Mouse (Mus musculus): ENCODE measurements around the gene Slc36a1. TPM values are rescaled to one million over a fixed set of nuclear protein-coding genes. Genes with fewer than 3 reads are reported as not detected.

Gene Slc36a1
- polyA plus RNA-seq, 1 experiment from 2014 or later, result 2.1 TPM

DNA sequence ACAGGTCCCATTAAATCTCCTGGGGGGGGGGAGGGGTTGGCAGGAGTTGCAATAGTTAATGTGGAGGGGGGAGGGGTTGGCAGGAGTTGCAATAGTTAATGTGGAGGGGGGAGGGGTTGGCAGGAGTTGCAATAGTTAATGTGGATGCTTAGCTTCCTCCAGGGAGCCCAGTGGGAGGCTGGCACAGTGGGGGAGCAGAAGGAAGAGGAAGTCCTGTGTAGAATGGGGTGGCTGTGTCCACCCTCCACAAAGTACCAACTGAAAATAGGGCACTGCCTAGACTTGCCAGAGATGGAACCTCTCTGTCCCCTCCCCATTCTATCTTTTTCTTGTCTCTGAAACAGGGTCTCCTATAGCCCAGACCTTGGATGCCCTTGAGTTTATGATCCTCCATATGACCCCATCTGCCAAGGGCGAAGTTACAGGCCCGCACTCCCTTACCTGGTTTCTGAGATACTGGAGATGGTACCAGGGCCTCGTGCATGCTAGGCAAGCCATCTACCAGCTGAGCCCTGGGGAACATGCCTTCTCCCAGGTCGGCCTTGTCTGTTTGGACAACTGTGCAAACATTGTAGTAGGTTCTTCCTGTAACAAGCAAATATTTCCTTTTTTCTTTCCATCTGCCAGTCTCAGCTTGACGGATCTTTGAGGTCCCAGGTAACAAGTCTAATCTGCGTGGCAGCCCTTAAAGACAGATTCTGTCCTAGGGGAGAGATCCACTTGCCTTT lies 5.6 kb downstream of the Slc36a1 start:
- Histone ChIP-seq H3K9me3 (no peaks in the 10 kb centered on the region), H3K36me3 (0 out of 2 replicates have a peak, but pooled peaks cover 5% of the 10 kb centered on the region), H3K27ac (peak overlapping the region; percentile 18; the same call in 1 of the 2 replicates), H3K4me2 (no peak overlapping the region), H3K4me1 (peaks cover 16% of the 10 kb centered on the region), H3K9ac (no peak overlapping the region), H3K4me3 (no peak overlapping the region), H3K27me3 (no peaks in the 10 kb centered on the region)
- no peak for ATAC-seq (ENCODE audit: insufficient number of reproducible peaks, low FRiP score, low TSS enrichment, low read depth)
- 76% methylated on average over 6 of the region's 6 CpGs for WGBS

DNA sequence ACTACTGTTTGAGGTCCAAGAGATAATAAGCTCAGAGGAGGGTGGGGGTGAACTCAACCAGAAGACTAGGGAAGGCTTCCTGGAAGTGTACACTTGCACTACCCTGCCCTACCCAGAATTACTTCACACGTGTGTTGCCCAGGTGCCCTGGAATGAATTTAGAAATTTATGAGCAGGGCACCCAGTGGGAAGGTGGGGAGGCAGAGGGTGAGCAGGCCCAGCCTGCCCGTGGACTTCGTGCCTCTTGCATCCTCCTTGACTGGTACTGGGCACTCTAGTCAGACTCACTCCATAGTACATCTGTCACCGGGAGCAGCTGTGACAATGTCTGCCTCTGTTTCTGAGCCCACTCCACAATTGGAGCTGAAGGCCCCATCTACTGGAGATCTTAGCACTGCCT lies 9.4 kb downstream of the Slc36a1 start:
- ATAC-seq (ENCODE audit: insufficient number of reproducible peaks, low FRiP score, low TSS enrichment, low read depth), result no peak
- no peak overlapping the region for H3K4me3 ChIP-seq
- 77% methylated on average over 4 of the region's 4 CpGs for WGBS

GRCm38 (mm10) chr11:55214161-55214560 lies 10.0 kb downstream of the Slc36a1 start:
- H3K27me3 ChIP-seq, result no peaks in the 10 kb centered on the region
- ATAC-seq (ENCODE audit: insufficient number of reproducible peaks, low FRiP score, low TSS enrichment, low read depth), result no peak
- 71% methylated on average over 5 of the region's 5 CpGs for WGBS
- H3K4me1 ChIP-seq, result peaks cover 5% of the 10 kb centered on the region; the same call in 1 of the 2 replicates
- H3K9me3 ChIP-seq, result no peaks in the 10 kb centered on the region
- H3K36me3 ChIP-seq, result peaks cover 12% of the 10 kb centered on the region
- H3K4me3 ChIP-seq, result no peak overlapping the region
- H3K27ac ChIP-seq, result no peak overlapping the region
- H3K4me2 ChIP-seq, result no peak overlapping the region
- no peak overlapping the region for H3K9ac ChIP-seq

More for the DNA sequence above, 9.4 kb downstream of the Slc36a1 start:
- no peaks in the 10 kb centered on the region for H3K9me3 ChIP-seq
- H3K36me3 ChIP-seq, result 0 out of 2 replicates have a peak, but pooled peaks cover 8% of the 10 kb centered on the region
- no peaks in the 10 kb centered on the region for H3K27me3 ChIP-seq
- no peak overlapping the region for H3K27ac ChIP-seq
- H3K9ac ChIP-seq, result no peak overlapping the region
- H3K4me1 ChIP-seq, result peaks cover 5% of the 10 kb centered on the region
- H3K4me2 ChIP-seq, result no peak overlapping the region

DNA sequence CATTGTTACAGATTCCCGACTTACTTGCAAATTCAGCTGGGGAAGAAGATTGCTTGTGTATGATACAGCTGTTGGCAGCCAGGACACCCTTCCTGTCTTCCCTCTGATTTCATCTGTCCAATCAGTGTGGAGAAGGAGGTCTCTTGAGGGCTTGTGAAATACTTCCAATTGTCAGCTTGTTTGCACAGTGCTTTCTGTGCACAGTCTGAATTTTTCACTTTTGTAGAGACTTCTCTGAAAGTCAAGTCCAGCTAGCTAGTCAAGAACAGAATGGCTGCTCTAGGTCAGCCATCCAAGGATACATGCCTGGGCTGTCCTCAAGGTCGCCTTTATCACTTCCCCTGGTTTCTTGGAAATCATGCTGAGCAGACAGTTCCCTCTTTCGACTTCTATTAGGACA lies 10.8 kb downstream of the Slc36a1 start:
- H3K27ac ChIP-seq, result no peak overlapping the region
- WGBS, result 80% methylated on average over 3 of the region's 3 CpGs
- ATAC-seq (ENCODE audit: insufficient number of reproducible peaks, low FRiP score, low TSS enrichment, low read depth), result no peak

GRCm38 (mm10) chr11:55216061-55216460 lies 11.9 kb downstream of the Slc36a1 start:
- Histone ChIP-seq H3K27me3 (no peaks in the 10 kb centered on the region), H3K4me1 (no peaks in the 10 kb centered on the region), H3K9ac (no peak overlapping the region), H3K27ac (no peak overlapping the region), H3K4me2 (no peak overlapping the region), H3K36me3 (peaks cover 30% of the 10 kb centered on the region), H3K9me3 (no peaks in the 10 kb centered on the region), H3K4me3 (no peak overlapping the region)
- ATAC-seq (ENCODE audit: insufficient number of reproducible peaks, low FRiP score, low TSS enrichment, low read depth), result no peak
- WGBS, result 50% methylated on average over 3 of the region's 4 CpGs

More for the DNA sequence above, 10.8 kb downstream of the Slc36a1 start:
- H3K36me3 ChIP-seq, result peaks cover 20% of the 10 kb centered on the region
- no peaks in the 10 kb centered on the region for H3K9me3 ChIP-seq
- no peak overlapping the region for H3K4me3 ChIP-seq
- H3K27me3 ChIP-seq, result no peaks in the 10 kb centered on the region
- H3K9ac ChIP-seq, result no peak overlapping the region
- no peak overlapping the region for H3K4me2 ChIP-seq
- peaks cover 1% of the 10 kb centered on the region; the same call in 1 of the 2 replicates for H3K4me1 ChIP-seq

- H3K27ac ChIP-seq, result no peak overlapping the region
- WGBS, result 85% methylated on average over 13 of the region's 13 CpGs
- peaks cover 37% of the 10 kb centered on the region for H3K36me3 ChIP-seq
- H3K4me3 ChIP-seq, result no peak overlapping the region
- H3K9me3 ChIP-seq, result no peaks in the 10 kb centered on the region
- no peaks in the 10 kb centered on the region for H3K4me1 ChIP-seq
- no peaks in the 10 kb centered on the region for H3K27me3 ChIP-seq
- no peak for ATAC-seq (ENCODE audit: insufficient number of reproducible peaks, low FRiP score, low TSS enrichment, low read depth)
- no peak overlapping the region for H3K4me2 ChIP-seq
- no peak overlapping the region for H3K9ac ChIP-seq
Measured at GRCm38 (mm10) chr11:55216830-55217229, 12.7 kb downstream of the Slc36a1 start.

GRCm38 (mm10) chr11:55217418-55217817 lies 13.3 kb downstream of the Slc36a1 start:
- no peak for ATAC-seq (ENCODE audit: insufficient number of reproducible peaks, low FRiP score, low TSS enrichment, low read depth)
- WGBS, result 72% methylated on average over 4 of the region's 4 CpGs
- H3K9ac ChIP-seq, result no peak overlapping the region
- H3K27me3 ChIP-seq, result no peaks in the 10 kb centered on the region
- H3K4me3 ChIP-seq, result no peak overlapping the region
- H3K36me3 ChIP-seq, result peaks cover 38% of the 10 kb centered on the region
- no peaks in the 10 kb centered on the region for H3K9me3 ChIP-seq
- H3K4me1 ChIP-seq, result no peaks in the 10 kb centered on the region
- no peak overlapping the region for H3K27ac ChIP-seq
- H3K4me2 ChIP-seq, result no peak overlapping the region

DNA sequence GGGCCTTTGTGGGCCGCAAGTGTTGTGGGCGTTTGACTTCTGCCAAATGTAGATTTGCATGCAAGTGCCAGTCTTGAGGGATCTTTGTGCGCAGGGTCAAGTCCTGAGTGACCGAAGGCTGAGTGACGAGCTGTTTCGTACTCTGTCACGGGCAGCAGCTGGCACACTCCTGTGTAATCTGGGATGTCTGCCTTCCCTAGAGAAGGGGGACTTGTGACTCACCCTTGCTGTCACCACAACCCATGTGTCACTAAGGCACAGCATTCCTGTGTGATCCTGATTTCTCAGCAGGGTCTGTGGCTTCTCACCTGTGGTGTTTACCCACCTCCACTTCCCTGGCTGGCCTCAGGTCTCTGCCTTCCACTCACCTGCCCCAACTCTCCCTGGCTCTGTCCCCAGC lies 13.7 kb downstream of the Slc36a1 start:
- WGBS, result 85% methylated on average over 7 of the region's 7 CpGs
- Histone ChIP-seq H3K27me3 (no peaks in the 10 kb centered on the region), H3K4me3 (no peak overlapping the region), H3K36me3 (peaks cover 41% of the 10 kb centered on the region), H3K4me1 (no peaks in the 10 kb centered on the region), H3K9ac (no peak overlapping the region), H3K4me2 (no peak overlapping the region), H3K27ac (no peak overlapping the region), H3K9me3 (no peaks in the 10 kb centered on the region)
- ATAC-seq (ENCODE audit: insufficient number of reproducible peaks, low FRiP score, low TSS enrichment, low read depth), result no peak

- Histone ChIP-seq H3K27ac (no peak overlapping the region), H3K27me3 (no peaks in the 10 kb centered on the region), H3K4me2 (no peak overlapping the region), H3K9me3 (no peaks in the 10 kb centered on the region), H3K4me1 (no peaks in the 10 kb centered on the region), H3K36me3 (peaks cover 47% of the 10 kb centered on the region), H3K9ac (no peak overlapping the region), H3K4me3 (no peak overlapping the region)
- WGBS, result 87% methylated on average over 3 of the region's 3 CpGs
- ATAC-seq (ENCODE audit: insufficient number of reproducible peaks, low FRiP score, low TSS enrichment, low read depth), result no peak
Measured at GRCm38 (mm10) chr11:55218473-55218872, 14.3 kb downstream of the Slc36a1 start.

- H3K27me3 ChIP-seq, result no peaks in the 10 kb centered on the region
- H3K36me3 ChIP-seq, result peaks cover 67% of the 10 kb centered on the region
- H3K27ac ChIP-seq, result no peak overlapping the region
- no peaks in the 10 kb centered on the region for H3K4me1 ChIP-seq
- 89% methylated on average over 7 of the region's 7 CpGs for WGBS
- H3K4me2 ChIP-seq, result no peak overlapping the region
- H3K9ac ChIP-seq, result no peak overlapping the region
- no peak for ATAC-seq (ENCODE audit: insufficient number of reproducible peaks, low FRiP score, low TSS enrichment, low read depth)
- H3K9me3 ChIP-seq, result no peaks in the 10 kb centered on the region
- no peak overlapping the region for H3K4me3 ChIP-seq
Measured at GRCm38 (mm10) chr11:55221306-55221705, 17.2 kb downstream of the Slc36a1 start.

- no peak overlapping the region for H3K9ac ChIP-seq
- peaks cover 47% of the 10 kb centered on the region for H3K36me3 ChIP-seq
- no peaks in the 10 kb centered on the region for H3K4me1 ChIP-seq
- no peaks in the 10 kb centered on the region for H3K27me3 ChIP-seq
- H3K9me3 ChIP-seq, result no peaks in the 10 kb centered on the region
- no peak for ATAC-seq (ENCODE audit: insufficient number of reproducible peaks, low FRiP score, low TSS enrichment, low read depth)
- H3K4me2 ChIP-seq, result no peak overlapping the region
- 86% methylated on average over 6 of the region's 6 CpGs for WGBS
- H3K27ac ChIP-seq, result no peak overlapping the region
- no peak overlapping the region for H3K4me3 ChIP-seq
Measured at GRCm38 (mm10) chr11:55231034-55231433, 26.9 kb downstream of the Slc36a1 start.

DNA sequence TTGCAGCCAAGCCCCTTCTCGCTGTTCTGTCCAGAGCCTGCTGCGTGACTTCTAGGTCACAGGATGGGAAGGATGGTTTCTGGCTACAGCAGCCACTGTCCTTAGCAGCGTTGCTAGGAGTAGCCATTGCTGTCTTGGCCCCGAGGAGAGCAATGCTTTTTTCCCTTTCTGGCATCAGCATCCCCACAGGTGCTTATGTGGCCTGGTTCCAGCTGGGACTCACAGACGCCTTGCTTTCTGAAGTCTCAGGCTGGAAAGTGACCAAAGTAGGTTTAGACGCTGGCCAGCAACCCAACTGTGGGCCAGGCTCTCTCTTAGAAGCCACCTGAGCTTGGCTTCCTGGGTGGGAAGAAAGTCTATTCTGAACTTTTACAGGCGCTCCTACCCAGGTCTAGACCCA lies 30.1 kb downstream of the Slc36a1 start:
- Histone ChIP-seq H3K9ac (no peak overlapping the region), H3K9me3 (no peaks in the 10 kb centered on the region), H3K27ac (no peak overlapping the region), H3K4me1 (no peaks in the 10 kb centered on the region), H3K4me2 (no peak overlapping the region), H3K4me3 (no peak overlapping the region), H3K36me3 (peaks cover 25% of the 10 kb centered on the region), H3K27me3 (no peaks in the 10 kb centered on the region)
- 79% methylated on average over 7 of the region's 7 CpGs for WGBS
- no peak for ATAC-seq (ENCODE audit: insufficient number of reproducible peaks, low FRiP score, low TSS enrichment, low read depth)

All from limb, embryonic 15.5 days (tissue).